Mouse (Mus musculus) megakaryocyte, embryonic 14.5 days (primary cell): ENCODE data around the gene Sorbs1.

ENCODE experiments used
- FLI1 ChIP-seq: IDR thresholded peaks from 2 replicates; pipeline ENCODE4 v1.6.1; 2012; ENCODE audit warnings: low read length, inconsistent platforms, mixed read lengths
- GATA1 ChIP-seq: IDR thresholded peaks from 3 replicates; pipeline ENCODE4 v1.6.1; 2012; ENCODE audit warnings: mixed read lengths, low read length, inconsistent platforms, borderline replicate concordance

DNA sequence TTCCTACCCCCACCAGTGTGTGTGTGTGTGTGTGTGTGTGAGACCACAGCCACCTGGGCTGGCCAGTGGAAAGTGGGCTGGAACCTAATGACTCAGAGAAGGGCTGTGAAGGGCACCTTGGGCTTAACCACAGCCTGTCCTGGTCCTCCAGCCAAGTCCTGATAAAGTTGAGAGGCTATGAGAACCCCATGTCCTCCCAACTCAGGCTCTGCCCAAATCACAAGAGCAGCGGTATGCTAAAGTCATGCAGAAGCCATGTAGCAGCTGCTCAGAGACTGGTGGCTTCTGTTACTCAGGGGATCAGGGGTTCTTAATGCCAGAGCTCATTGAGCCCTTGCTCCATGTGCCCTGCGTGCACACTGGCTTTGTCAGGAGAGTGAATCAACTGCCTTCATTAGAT is 145.1 kb downstream of the Sorbs1 start:
- TF ChIP-seq GATA1 (no peak), FLI1 (no peak)
